Comparison of ENCODE assay signal across 9 mouse cellular contexts in the genomic region with DNA sequence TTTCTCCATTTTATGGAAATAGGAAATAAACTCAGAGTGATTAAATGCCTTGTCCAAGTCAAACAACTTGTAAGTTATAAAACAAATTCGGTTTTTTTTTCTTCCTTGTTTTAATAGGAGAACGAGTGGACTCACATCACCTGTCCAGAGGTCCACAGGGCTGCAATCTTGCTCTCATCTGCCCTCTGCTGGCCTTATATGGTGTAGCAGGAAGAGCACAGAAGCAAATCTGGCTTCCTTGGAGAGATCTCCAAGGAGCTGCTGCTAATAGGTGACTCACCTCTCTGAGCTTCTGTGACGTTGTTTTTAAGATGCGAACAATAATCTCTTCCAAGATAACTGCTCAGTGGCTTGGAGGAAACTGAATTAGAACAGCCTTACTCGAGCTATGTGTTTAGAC.
DNase-seq lines count a peak whose midpoint lies in the region; ATAC-seq and TF ChIP-seq lines count a peak whose summit lies in the region.
"Had no signal": no experiment of that assay in that cellular context is flagged by ENCODE, and none has a peak within 500 bp of the region (broad histone marks: within the 10 kb centered on the region; RNA-seq: fewer than 3 reads in every experiment).

No protein-coding gene starts in this region.

- no peaks in the 10 kb centered on the region for H3K4me1 ChIP-seq in intestine, embryonic 14.5 days (replicated peaks; ENCODE audit: control insufficient read depth, insufficient read depth, low read length)
- no peaks in the 10 kb centered on the region for H3K4me1 ChIP-seq in intestine, embryonic 16.5 days (ENCODE audit: control insufficient read depth, insufficient read depth, low read length)
- no peaks in the 10 kb centered on the region for H3K4me1 ChIP-seq in MEL (ENCODE audit: control insufficient read depth in 1 of 2, insufficient read depth in 2 of 2, low read length in 2 of 2)
- no peaks in the 10 kb centered on the region for H3K4me1 ChIP-seq in cerebellum, adult 2 months (ENCODE audit: control insufficient read depth, insufficient read depth, low read length)
- H3K4me1 ChIP-seq in olfactory bulb, adult 2 months (ENCODE audit: control insufficient read depth, insufficient read depth, low read length) = no peaks in the 10 kb centered on the region; the same call in none of the 2 replicates

- no peaks in the 10 kb centered on the region for H3K79me2 ChIP-seq in MEL (ENCODE audit: control insufficient read depth, insufficient read depth, low read length, poor library complexity)

- peak; percentile 83 for DNase-seq in intestine, embryonic 14.5 days (ENCODE audit: low spot score)
- peak; percentile 16 for DNase-seq in MEL (ENCODE audit: low read depth, low spot score)
- peak; percentile 61 to 71 for DNase-seq in cerebellum, adult 2 months
- DNase-seq in gastrocnemius, postnatal 14 days = peak; percentile 12
- DNase-seq in left cerebral cortex, adult 11 months (ENCODE audit: low spot score) = peak; percentile 39
- no peak for DNase-seq in T-cell, adult 2 months (ENCODE audit: low spot score)

- peak; percentile 42 to 45 (median 44) for TF ChIP-seq CTCF in MEL (IDR thresholded peaks at IDR 0.05 in 2 of 3, conservative IDR thresholded peaks at IDR 0.05 in 1 of 3; ENCODE audit: control insufficient read depth in 1 of 3, insufficient read depth in 1 of 3, low read depth in 2 of 3, low read length in 3 of 3, poor library complexity in 1 of 3, severe bottlenecking in 1 of 3)
- TF ChIP-seq CTCF in cerebellum, adult 2 months (IDR thresholded peaks at IDR 0.05; ENCODE audit: borderline replicate concordance, insufficient read depth, low read depth, low read length) = peak; percentile 80
- TF ChIP-seq CTCF in olfactory bulb, adult 2 months (IDR thresholded peaks at IDR 0.05; ENCODE audit: insufficient read depth, low read depth, low read length) = peak; percentile 34; the same call in 1 of the 2 replicates

- H3K27ac ChIP-seq in intestine, embryonic 14.5 days (ENCODE audit: low read depth) = no peak overlapping the region
- no peak overlapping the region for H3K27ac ChIP-seq in intestine, embryonic 16.5 days (ENCODE audit: low read length)
- no peak overlapping the region for H3K27ac ChIP-seq in MEL (ENCODE audit: control insufficient read depth, low read depth, low read length)
- H3K27ac ChIP-seq in cerebellum, adult 2 months (ENCODE audit: insufficient read depth, low read length) = no peak overlapping the region
- H3K27ac ChIP-seq in olfactory bulb, adult 2 months (ENCODE audit: insufficient read depth, low read depth, low read length) = no peak overlapping the region
- H3K27ac ChIP-seq: limb, embryonic 15.5 days had no signal

- H3K9me3 ChIP-seq in intestine, embryonic 14.5 days (ENCODE audit: control insufficient read depth, low read length) = no peaks in the 10 kb centered on the region
- H3K9me3 ChIP-seq in intestine, embryonic 16.5 days (ENCODE audit: control insufficient read depth, low read length) = no peaks in the 10 kb centered on the region
- H3K9me3 ChIP-seq in MEL (replicated peaks; ENCODE audit: insufficient read depth, low read length) = no peaks in the 10 kb centered on the region
- H3K9me3 ChIP-seq: limb, embryonic 15.5 days had no signal

- no peak overlapping the region for H3K9ac ChIP-seq in intestine, embryonic 14.5 days (ENCODE audit: low read length)
- no peak overlapping the region for H3K9ac ChIP-seq in intestine, embryonic 16.5 days (ENCODE audit: low read depth, low read length)
- no peak overlapping the region for H3K9ac ChIP-seq in MEL (ENCODE audit: control insufficient read depth, low read depth, low read length, poor library complexity, severe bottlenecking)
- H3K9ac ChIP-seq: limb, embryonic 15.5 days had no signal

- no peak for TF ChIP-seq EP300 in MEL (IDR thresholded peaks at IDR 0.05; ENCODE audit: low read depth in 1 of 2, low read length in 2 of 2)

- H3K36me3 ChIP-seq in intestine, embryonic 14.5 days (ENCODE audit: control insufficient read depth, insufficient read depth, low read length) = no peaks in the 10 kb centered on the region
- H3K36me3 ChIP-seq in intestine, embryonic 16.5 days (ENCODE audit: control insufficient read depth, insufficient read depth, low read length) = no peaks in the 10 kb centered on the region
- H3K36me3 ChIP-seq in MEL (ENCODE audit: control insufficient read depth in 1 of 2, insufficient read depth in 2 of 2, low read length in 2 of 2) = no peaks in the 10 kb centered on the region
- H3K36me3 ChIP-seq: limb, embryonic 15.5 days had no signal

- H3K4me2 ChIP-seq in intestine, embryonic 14.5 days (ENCODE audit: low read length) = no peak overlapping the region
- no peak overlapping the region for H3K4me2 ChIP-seq in intestine, embryonic 16.5 days (ENCODE audit: low read depth, low read length)
- H3K4me2 ChIP-seq: limb, embryonic 15.5 days had no signal

- no peak for TF ChIP-seq POLR2A in MEL (IDR thresholded peaks at IDR 0.05; ENCODE audit: control insufficient read depth in 1 of 2, insufficient read depth in 1 of 2, low read depth in 1 of 2, low read length in 2 of 2, poor library complexity in 1 of 2)
- no peak for TF ChIP-seq POLR2A in cerebellum, adult 2 months (IDR thresholded peaks at IDR 0.05; ENCODE audit: borderline replicate concordance, insufficient read depth, low read length)
- TF ChIP-seq POLR2A in olfactory bulb, adult 2 months (IDR thresholded peaks at IDR 0.05; ENCODE audit: insufficient read depth, low read depth, low read length) = no peak

- 8% methylated on average over 5 of the region's 5 CpGs for WGBS in intestine, embryonic 14.5 days
- WGBS in intestine, embryonic 16.5 days = 11% methylated on average over 5 of the region's 5 CpGs
- WGBS in cerebellum, adult 2 months = 16% methylated on average over 5 of the region's 5 CpGs
- 8% methylated on average over 5 of the region's 5 CpGs for WGBS in olfactory bulb, adult 2 months

- no peak for ATAC-seq in intestine, embryonic 14.5 days (replicated peaks; ENCODE audit: low FRiP score, low TSS enrichment, low read depth)
- no peak for ATAC-seq in intestine, embryonic 16.5 days

- H3K27me3 ChIP-seq in intestine, embryonic 14.5 days (replicated peaks; ENCODE audit: control insufficient read depth, insufficient read depth, low read length) = no peaks in the 10 kb centered on the region
- no peaks in the 10 kb centered on the region for H3K27me3 ChIP-seq in intestine, embryonic 16.5 days (replicated peaks; ENCODE audit: control insufficient read depth, insufficient read depth, low read length)
- no peaks in the 10 kb centered on the region for H3K27me3 ChIP-seq in MEL (ENCODE audit: control insufficient read depth in 1 of 2, insufficient read depth in 2 of 2, low read length in 2 of 2)
- H3K27me3 ChIP-seq in cerebellum, adult 2 months (ENCODE audit: control insufficient read depth, insufficient read depth, low read length) = no peaks in the 10 kb centered on the region

- H3K4me3 ChIP-seq in intestine, embryonic 14.5 days (ENCODE audit: low read depth, low read length) = no peak overlapping the region
- no peak overlapping the region for H3K4me3 ChIP-seq in intestine, embryonic 16.5 days (ENCODE audit: low read length)
- no peak overlapping the region for H3K4me3 ChIP-seq in MEL (ENCODE audit: control insufficient read depth in 1 of 2, insufficient read depth in 1 of 2, low read depth in 2 of 2, low read length in 2 of 2)
- H3K4me3 ChIP-seq in cerebellum, adult 2 months (replicated peaks; ENCODE audit: insufficient read depth, low read depth, low read length) = no peak overlapping the region
- H3K4me3 ChIP-seq in olfactory bulb, adult 2 months (ENCODE audit: insufficient read depth, low read depth, low read length) = no peak overlapping the region
- H3K4me3 ChIP-seq: limb, embryonic 15.5 days had no signal

- intact Hi-C loops in gastrocnemius, postnatal 14 days (cut with DNase I; ENCODE audit: low total_unique reads) = no loop called here

- peak; percentile 25 for TF ChIP-seq RAD21 in MEL (IDR thresholded peaks at IDR 0.05; ENCODE audit: low read depth, low read length)

TF ChIP-seq in MEL, 35 proteins besides CTCF, POLR2A, EP300 and RAD21:
- TF ChIP-seq MAFK (IDR thresholded peaks at IDR 0.05; ENCODE audit: borderline replicate concordance, low read depth, low read length) = no peak
- no peak for TF ChIP-seq TCF12 (IDR thresholded peaks at IDR 0.05; ENCODE audit: low read depth, low read length)
- TF ChIP-seq SMC3 (IDR thresholded peaks at IDR 0.05; ENCODE audit: low read depth, low read length) = peak; percentile 24; the same call in 1 of the 2 replicates
- TF ChIP-seq ZNF384 (IDR thresholded peaks at IDR 0.05; ENCODE audit: low read depth, low read length) = no peak
- no peak for TF ChIP-seq USF1 (IDR thresholded peaks at IDR 0.05; ENCODE audit: low read depth, low read length)
